Mouse (Mus musculus) spleen, postnatal 4 days (tissue): ENCODE results near the gene Arhgap10.
A peak's percentile ranks its signal among the peaks of the same experiment; 100 is the strongest.

ENCODE experiments used
- DNase-seq, 2 experiments: peaks; one replicate each; pipeline ENCODE4 v3.0.0; 2022; ENCODE audit warnings: low spot score in 2 of 2

Arhgap10 gene

GRCm38 (mm10) chr8:77486749-77487148 is 31.0 kb downstream of the Arhgap10 start:
- DNase-seq = no peak

- no peak for DNase-seq
These were observed 32.9 kb downstream of the Arhgap10 start for GRCm38 (mm10) chr8:77484817-77485216.

- DNase-seq = no peak
These were observed 33.5 kb downstream of the Arhgap10 start for GRCm38 (mm10) chr8:77484266-77484665.

GRCm38 (mm10) chr8:77483676-77484075 is 34.1 kb downstream of the Arhgap10 start:
- DNase-seq = peak; percentile 43 to 71

- DNase-seq = no peak
These were observed 36.0 kb downstream of the Arhgap10 start for GRCm38 (mm10) chr8:77481791-77482190.

GRCm38 (mm10) chr8:77479995-77480394 is 37.8 kb downstream of the Arhgap10 start:
- DNase-seq = no peak

GRCm38 (mm10) chr8:77478913-77479273 is 38.9 kb downstream of the Arhgap10 start:
- no peak for DNase-seq

- no peak for DNase-seq
These were observed 39.4 kb downstream of the Arhgap10 start for GRCm38 (mm10) chr8:77478155-77478912.

GRCm38 (mm10) chr8:77477684-77478083 is 40.1 kb downstream of the Arhgap10 start:
- no peak for DNase-seq

GRCm38 (mm10) chr8:77474614-77475013 is 43.1 kb downstream of the Arhgap10 start:
- no peak for DNase-seq

- DNase-seq = no peak
These were observed 44.0 kb downstream of the Arhgap10 start for GRCm38 (mm10) chr8:77473773-77474172.

- DNase-seq = no peak
These were observed 44.4 kb downstream of the Arhgap10 start for GRCm38 (mm10) chr8:77473373-77473772.

- no peak for DNase-seq
These were observed 56.4 kb downstream of the Arhgap10 start for GRCm38 (mm10) chr8:77461392-77461791.

GRCm38 (mm10) chr8:77460363-77460762 is 57.4 kb downstream of the Arhgap10 start:
- DNase-seq = no peak

GRCm38 (mm10) chr8:77459696-77460095 is 58.1 kb downstream of the Arhgap10 start:
- no peak for DNase-seq

- DNase-seq = no peak
These were observed 59.2 kb downstream of the Arhgap10 start for GRCm38 (mm10) chr8:77458575-77458974.

GRCm38 (mm10) chr8:77456263-77456662 is 61.5 kb downstream of the Arhgap10 start:
- no peak for DNase-seq

GRCm38 (mm10) chr8:77453836-77454235 is 63.9 kb downstream of the Arhgap10 start:
- no peak for DNase-seq

GRCm38 (mm10) chr8:77451466-77452382 is 66.0 kb downstream of the Arhgap10 start:
- DNase-seq = no peak

GRCm38 (mm10) chr8:77451052-77451451 is 66.7 kb downstream of the Arhgap10 start:
- no peak for DNase-seq

GRCm38 (mm10) chr8:77446294-77446693 is 71.5 kb downstream of the Arhgap10 start:
- no peak for DNase-seq

GRCm38 (mm10) chr8:77445642-77446041 is 72.1 kb downstream of the Arhgap10 start:
- no peak for DNase-seq
